Mouse (Mus musculus) B cell, adult 67 days (primary cell): ENCODE results near the gene Prss44. TPM values are rescaled to one million over a fixed set of nuclear protein-coding genes. Genes with fewer than 3 reads are reported as not detected.

Source experiments
- total RNA-seq, 2 experiments: library from RNA; stranded (reverse); gene quantifications; 4 replicates each; pipeline ENCODE4 v1.2.4; 2023

Gene Prss44
- not detected for total RNA-seq

DNA sequence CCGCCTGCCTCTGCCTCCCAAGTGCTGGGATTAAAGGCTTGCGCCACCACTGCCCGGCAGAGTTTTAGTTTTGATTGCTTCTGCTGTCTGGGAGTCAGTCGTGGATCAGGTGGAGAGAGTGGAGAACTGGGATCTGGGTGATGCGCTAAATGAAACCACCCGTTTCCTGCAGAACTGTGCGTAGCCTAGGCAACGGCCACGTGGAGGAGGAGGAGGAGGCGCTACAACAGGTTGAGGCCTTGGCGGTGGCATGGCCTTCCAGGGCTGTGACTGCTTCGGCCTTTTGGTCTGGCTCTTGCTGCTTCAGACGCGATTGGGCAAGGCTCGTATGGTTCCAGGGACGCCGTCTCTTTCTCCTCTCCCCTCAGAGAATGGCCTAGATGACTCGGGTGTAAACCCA, at the start of gene Prss44:
TSS of gene Prss44 (plus strand) at position 206 of the 400 bp plus-strand sequence.

DNA sequence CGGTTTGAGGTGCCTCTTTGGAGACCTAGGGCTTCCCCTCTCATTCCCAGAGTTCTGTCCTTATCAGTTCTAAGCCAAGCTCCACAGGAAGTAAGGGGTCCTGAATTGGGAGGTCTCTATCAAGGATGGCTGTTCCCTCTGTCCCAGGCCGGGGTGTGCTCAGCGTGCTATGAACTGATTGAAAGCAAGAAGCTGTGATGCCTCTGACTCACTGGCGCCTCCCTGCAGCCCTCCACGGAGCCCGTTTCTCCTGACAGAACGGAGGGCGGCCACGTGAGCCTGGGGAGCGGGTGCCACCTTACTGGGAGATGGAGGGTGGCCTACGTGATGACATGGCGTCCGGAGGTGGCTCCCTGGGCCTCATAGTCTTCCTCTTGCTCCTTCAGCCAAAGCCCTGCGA, 15.9 kb upstream of the Prss44 start, which contains the start of gene Prss42:
TSS of gene Prss42 (plus strand) at position 301 of the 400 bp plus-strand sequence.

DNA sequence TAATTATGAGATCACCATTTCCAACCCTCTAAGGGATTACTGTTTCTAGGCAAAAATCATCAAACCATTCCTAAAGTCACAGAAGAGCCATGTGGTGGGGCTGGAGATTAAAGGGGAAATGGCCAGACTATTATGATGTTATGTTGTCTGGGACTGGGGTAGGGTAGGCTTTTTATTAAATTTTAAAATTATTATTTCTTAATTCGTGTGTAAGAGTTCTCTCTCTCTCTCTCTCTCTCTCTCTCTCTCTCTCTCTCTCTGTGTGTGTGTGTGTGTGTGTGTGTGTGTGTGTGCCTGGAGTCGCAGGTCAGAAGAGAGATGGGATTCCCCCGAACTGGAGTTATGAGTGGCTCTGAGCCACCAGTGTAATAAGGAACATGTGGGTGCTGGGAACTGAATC, 12.6 kb downstream of the Prss44 start, which contains the start of gene Prss43:
TSS of gene Prss43 (plus strand) at position 301 of the 400 bp plus-strand sequence.

DNA sequence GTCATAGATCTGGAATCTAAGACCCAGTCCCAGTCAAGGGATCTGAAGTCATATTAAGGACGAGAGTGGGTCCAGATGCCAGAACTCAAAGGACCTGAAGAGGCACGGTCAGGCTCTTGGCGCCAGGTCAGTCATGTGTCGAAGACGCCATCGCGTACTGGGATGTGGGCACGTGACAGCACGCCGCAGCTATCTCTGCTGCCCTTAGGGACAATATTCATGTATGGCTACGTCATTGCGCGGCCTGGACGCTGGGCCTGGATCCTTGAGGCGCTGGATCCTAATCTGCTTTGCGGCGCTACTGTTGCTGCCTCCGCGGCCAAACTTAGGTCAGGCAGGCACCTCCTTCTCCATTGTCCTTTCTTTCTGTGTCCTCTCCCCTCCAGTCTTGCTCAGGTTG, 20.6 kb downstream of the Prss44 start, which contains the start of gene Prss45:
TSS of gene Prss45 (plus strand) at position 178 of the 400 bp plus-strand sequence.

DNA sequence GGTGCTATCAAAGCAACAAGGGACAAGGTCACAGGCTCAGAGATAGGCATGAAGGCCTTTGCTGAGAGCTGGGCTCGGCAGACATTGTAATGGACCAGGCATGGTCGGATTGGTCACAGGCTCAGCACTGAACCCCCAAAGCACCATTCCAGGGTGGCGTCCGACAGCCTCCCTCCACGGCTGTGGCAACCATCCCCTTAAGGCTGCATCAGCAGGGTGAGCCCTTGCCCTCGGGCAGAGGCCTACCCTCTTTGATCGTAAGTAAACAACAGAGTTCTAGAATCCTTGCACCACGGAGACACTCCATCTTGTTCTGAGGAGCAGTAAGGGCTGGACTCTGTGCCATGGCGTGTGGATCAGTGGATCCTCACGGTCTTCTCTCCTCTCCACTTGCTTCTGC, 30.4 kb downstream of the Prss44 start, which contains the start of gene Prss46:
TSS of gene Prss46 (plus strand) at position 301 of the 400 bp plus-strand sequence.

DNA sequence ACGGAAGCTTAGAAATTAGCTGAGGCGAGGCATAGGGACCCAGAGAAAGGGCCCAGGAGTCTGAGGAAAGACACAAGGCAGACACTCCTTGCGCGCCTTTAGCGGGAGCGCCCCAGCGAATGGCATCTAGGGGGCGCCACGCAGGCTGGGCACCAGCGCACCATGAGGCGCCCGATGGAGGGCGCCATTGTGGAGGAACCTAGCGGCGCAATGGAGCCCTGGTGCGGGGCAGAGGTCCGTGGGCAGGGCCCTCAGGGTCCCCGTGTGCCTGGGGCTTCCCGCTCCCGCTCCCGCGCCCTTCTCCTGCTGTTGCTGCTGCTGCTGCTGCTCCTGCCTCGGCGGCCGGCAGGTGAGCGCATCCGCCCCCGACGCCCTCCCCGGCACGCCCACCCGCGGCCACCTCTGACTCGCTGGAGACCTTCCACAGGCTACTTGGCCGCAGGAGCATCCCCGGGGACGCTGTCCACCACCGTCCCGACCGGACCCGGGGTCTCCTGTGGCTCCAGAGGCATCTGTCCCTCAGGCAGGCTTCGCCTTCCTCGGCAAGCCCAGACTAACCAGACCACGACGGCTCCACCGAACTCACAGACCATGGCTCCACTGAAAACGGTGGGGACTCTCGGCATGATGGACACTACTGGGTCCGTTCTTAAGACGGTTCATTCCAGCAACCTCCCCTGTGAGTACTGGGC, 44.1 kb downstream of the Prss44 start, which contains the start of gene Prss50:
TSS of gene Prss50 (plus strand) at position 187 of the 692 bp plus-strand sequence.

Other genes starting within 250 kb of the Prss44 start
- gene Nradd, start 189.5 kb upstream of the Prss44 start, total RNA-seq: 1 to 10 TPM; 2.7 to 3.8 TPM
- 10 to 100 TPM; 33.5 to 41.6 TPM for gene Nbeal2, start 159.8 kb upstream of the Prss44 start, total RNA-seq
- gene Ccdc12, start 157.5 kb upstream of the Prss44 start, total RNA-seq: 10 to 100 TPM; 68.8 to 88.5 TPM
- gene Myl3, start 72.1 kb upstream of the Prss44 start, total RNA-seq: under 1 TPM in 1 of 2 experiments, not detected in 1; 0.83 TPM
- not detected for gene Pth1r, start 66.8 kb upstream of the Prss44 start, total RNA-seq
- gene Prss42, start 15.8 kb upstream of the Prss44 start, total RNA-seq: not detected
- not detected for gene Prss43, start 12.7 kb downstream of the Prss44 start, total RNA-seq
- gene Prss45, start 20.6 kb downstream of the Prss44 start, total RNA-seq: not detected
- not detected for gene Prss46, start 30.5 kb downstream of the Prss44 start, total RNA-seq
- gene Prss50, start 44.0 kb downstream of the Prss44 start, total RNA-seq: not detected
- 1 to 10 TPM in 1 of 2 experiments, under 1 TPM in 1; 0.68 to 1.1 TPM for gene Als2cl, start 65.9 kb downstream of the Prss44 start, total RNA-seq
- not detected for gene Tmie, start 66.1 kb downstream of the Prss44 start, total RNA-seq
- gene Fam240a, start 102.9 kb downstream of the Prss44 start, total RNA-seq: not detected
- gene Tdgf1, start 132.2 kb downstream of the Prss44 start, total RNA-seq: not detected
- under 1 TPM in 1 of 2 experiments, not detected in 1; 0.38 TPM for gene Lrrc2, start 137.6 kb downstream of the Prss44 start, total RNA-seq
- gene Rtp3, start 176.6 kb downstream of the Prss44 start, total RNA-seq: not detected
- 1 to 10 TPM; 2.3 to 4.3 TPM for gene Ltf, start 205.3 kb downstream of the Prss44 start, total RNA-seq
- 1 to 10 TPM; 2.8 to 4.6 TPM for gene Ccrl2, start 243.5 kb downstream of the Prss44 start, total RNA-seq